Mouse (Mus musculus): ENCODE data around the gene Ctns.

Ctns gene

DNA sequence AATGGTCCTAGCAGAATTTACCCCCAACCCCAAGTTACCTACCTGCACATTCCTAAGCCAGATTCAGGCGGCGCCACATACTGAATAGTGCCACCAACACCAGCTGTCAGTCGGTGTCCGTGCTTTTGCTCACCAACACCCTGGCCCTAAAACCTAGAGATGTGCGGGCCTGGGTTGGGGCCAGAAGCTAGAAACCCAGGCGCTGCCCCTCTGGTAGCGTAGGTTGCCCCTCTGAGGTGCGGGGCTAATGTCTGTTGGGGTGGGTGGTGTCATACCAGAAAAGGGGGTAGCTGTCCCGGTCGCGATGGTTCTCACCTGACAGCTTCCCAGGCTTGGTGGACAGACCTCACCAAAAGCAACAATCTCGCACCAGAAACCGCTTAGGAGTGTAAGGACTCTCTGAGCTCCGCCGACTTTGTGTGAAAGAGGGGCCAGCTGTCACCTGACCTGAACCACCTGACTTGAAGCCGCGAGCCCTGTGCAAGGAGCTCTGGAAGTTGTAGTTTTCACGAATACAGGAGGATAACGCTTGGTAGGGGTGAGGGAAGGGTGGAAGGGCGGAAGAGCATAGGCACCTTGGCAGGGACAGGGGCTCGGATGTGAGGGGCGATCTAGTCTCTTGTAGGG is at the start of gene Ctns:
Gene Ctns (minus strand): TSS at position 440 of the 627 bp plus-strand sequence.
- peak; percentile 82 for DNase-seq (ENCODE audit: low read depth, low spot score)

GRCm38 (mm10) chr11:73242777-73243176 is 43.9 kb upstream of the Ctns start:
- DNase-seq (ENCODE audit: low read depth, low spot score) = no peak

GRCm38 (mm10) chr11:73242199-73242598 is 43.4 kb upstream of the Ctns start:
- no peak for DNase-seq (ENCODE audit: low read depth, low spot score)

- DNase-seq (ENCODE audit: low read depth, low spot score) = no peak
Observed at GRCm38 (mm10) chr11:73236731-73237130, 37.9 kb upstream of the Ctns start.

DNA sequence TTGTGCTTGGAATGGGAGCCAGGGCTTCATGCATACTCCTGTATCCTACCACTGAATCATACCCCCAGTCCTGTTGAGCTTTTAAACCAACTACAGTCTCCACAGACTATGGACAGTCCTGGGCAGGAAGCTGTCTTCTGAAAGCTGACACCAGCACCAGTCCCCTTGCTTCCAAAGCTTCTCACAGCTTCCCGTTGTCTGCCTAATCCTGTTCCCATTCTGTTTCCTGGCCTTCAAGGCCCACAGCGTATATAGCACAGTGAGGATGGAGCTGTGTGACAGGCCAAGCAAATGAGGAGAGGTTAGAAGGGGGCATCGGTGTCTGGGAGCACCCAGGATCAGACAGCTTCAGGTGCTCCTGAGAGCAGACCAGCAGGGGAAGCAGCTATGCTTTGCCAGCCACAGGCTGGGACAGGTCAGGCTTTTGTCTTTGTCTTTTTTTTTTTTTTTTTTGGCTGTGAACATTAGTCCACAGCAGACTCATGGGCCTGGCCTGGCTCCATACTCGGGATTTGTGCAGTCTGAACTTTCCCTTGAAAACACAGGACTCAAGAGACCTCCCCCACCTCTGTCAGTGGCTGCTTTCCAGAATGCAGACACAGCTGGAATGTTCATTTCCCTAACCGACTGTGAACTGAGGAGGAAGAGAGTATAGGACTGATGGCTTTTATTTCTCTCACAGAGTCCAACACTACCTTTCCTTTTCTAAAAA is 37.3 kb upstream of the Ctns start:
- DNase-seq (ENCODE audit: low read depth, low spot score) = no peak

DNA sequence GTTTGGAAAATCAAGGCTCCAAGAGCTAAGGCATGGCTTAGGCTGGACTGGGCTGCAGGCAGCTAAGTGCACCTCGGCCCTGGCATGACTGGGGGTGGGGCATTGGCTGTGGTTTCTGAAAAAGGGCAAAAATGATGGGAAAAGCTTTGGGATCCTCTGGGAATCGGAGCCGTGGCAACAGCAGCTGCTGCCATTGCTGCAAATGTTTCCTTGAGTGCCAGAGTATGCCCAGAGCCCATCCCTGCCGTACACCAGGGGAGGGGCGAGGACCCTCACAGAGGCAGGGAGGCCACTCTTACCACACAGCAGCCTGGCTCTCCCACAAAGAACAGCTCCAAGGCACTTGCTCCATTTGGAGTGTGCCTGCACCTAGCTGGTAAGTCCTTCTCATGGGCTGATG is 35.1 kb upstream of the Ctns start, which contains the start of gene Trpv1:
Gene Trpv1 (plus strand): TSS at position 301 of the 400 bp plus-strand sequence.
- DNase-seq (ENCODE audit: low read depth, low spot score) = no peak

DNA sequence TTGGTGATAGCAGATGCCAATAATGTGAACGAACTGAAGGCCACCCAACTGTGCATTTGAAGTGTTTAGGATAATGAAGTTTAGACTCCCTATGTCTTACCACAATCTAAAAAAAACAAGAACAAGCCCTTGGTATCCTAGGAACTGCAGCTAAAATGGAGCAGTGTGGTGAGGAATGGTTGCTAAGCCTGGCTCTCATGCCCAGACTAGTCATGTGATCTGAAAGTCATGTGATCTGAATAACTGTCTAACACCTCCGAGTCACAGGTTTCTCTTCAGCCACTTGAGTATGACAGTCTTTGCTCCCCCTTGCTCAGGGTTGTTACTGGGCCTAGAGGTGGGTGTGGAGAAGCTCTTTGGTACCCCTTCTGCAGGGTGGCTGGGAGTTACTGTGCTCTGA is 33.7 kb upstream of the Ctns start:
- no peak for DNase-seq (ENCODE audit: low read depth, low spot score)

DNA sequence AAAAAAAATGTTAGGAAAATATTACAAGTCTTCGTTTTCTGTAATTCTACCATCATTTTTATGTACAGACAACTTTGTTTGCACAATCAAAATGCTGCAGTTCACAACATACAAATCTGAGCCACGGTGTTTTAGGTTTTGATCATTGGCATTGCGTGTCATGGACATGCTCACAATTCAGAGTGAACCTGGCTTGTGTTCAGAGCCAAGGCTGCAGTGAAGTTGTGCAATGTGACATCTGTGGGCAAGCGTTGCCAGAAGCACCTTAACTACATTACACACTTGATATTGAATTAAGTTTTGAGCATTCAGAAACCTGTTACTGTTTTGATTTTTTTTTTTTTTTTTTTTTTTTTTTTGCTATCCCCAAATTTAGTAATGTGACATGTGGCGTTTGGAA is 31.2 kb upstream of the Ctns start:
- no peak for DNase-seq (ENCODE audit: low read depth, low spot score)

GRCm38 (mm10) chr11:73228881-73229280 is 30.0 kb upstream of the Ctns start:
- no peak for DNase-seq (ENCODE audit: low read depth, low spot score)

- DNase-seq (ENCODE audit: low read depth, low spot score) = no peak
Observed at GRCm38 (mm10) chr11:73225856-73226255, 27.0 kb upstream of the Ctns start.

- DNase-seq (ENCODE audit: low read depth, low spot score) = no peak
Observed at GRCm38 (mm10) chr11:73223966-73224365, 25.1 kb upstream of the Ctns start.

DNA sequence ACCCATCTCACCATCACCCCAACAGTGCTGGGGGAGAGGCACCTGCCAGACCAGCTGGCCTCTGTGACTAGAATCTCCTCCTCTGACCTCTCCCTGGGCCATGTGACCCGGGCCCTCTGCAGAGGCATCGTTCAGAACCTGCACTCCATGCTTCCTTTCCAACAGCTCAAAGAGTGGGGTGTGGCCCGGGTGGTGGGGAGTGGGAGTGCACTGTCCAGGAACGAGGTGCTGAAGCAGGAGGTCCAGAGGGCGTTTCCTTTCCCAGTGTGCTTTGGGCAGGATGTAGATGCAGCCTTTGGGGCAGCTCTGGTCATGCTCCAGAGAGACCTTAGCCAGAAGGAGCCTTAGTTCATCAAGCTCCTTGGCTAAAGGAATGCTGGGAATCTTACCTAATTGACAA is 24.0 kb upstream of the Ctns start:
- DNase-seq (ENCODE audit: low read depth, low spot score) = no peak

DNA sequence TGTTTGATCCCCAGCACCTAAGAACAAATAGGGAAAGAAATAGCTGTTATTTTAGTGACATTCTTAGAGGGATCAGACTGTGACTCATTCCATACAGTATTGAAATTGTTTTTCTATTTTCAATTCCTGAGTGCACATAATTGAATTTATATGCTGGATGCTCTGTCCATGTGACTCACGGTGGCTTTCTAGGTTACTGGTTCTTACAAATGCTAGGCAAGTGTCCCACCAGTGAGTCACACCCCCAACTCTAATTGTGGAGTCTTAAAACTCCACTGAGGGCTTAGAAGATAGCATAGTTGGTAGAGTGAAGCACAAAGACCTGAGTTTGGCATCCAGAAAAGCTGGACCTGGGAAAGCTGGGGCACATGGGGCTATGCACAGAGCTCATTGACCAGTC is 21.8 kb upstream of the Ctns start:
- DNase-seq (ENCODE audit: low read depth, low spot score) = no peak

DNA sequence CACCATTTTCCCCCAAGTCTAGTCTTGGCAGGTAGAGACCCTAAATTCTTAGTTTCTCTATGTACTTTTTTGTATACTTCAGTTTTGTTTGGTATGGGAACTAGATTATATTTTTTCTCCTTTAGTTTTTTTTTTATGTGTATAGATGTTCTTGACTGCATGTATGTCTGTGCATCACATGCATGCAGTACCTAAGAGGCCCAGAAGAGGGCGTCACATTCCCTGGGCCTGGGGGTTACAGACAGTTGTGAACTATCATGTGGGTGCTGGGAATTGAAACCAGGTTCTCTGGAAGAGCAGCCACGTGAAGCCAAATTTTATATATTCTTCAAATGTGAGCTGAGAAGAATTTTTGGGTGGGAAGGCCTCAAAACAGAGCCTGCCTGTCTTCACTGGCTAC is 20.8 kb upstream of the Ctns start:
- DNase-seq (ENCODE audit: low read depth, low spot score) = no peak

GRCm38 (mm10) chr11:73213956-73214355 is 15.1 kb upstream of the Ctns start:
- DNase-seq (ENCODE audit: low read depth, low spot score) = no peak

GRCm38 (mm10) chr11:73207621-73208020 is 8.8 kb upstream of the Ctns start:
- no peak for DNase-seq (ENCODE audit: low read depth, low spot score)

DNA sequence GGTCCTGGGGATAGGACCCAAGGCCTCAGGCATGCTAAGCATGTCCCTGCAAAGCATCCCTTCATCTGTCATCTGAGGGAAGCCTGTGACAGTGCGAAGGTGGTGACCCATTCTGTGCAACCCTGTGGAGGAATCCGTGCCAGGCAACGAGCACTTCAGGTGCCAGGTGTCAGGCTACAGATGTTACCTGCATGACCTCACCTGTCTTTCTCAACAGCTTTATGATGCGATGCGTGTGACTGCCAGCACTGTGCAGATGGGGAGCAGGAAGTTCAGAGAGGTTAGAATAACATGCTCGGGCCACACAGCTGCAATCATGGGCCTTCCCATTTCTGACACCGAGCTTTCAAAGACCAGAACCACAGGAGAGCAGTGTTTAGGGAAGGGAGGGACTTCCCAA is 6.4 kb upstream of the Ctns start:
- DNase-seq (ENCODE audit: low read depth, low spot score) = no peak

- DNase-seq (ENCODE audit: low read depth, low spot score) = no peak
Observed at GRCm38 (mm10) chr11:73203895-73204294, 5.1 kb upstream of the Ctns start.

GRCm38 (mm10) chr11:73201597-73201996 is 2.8 kb upstream of the Ctns start:
- DNase-seq (ENCODE audit: low read depth, low spot score) = no peak

DNA sequence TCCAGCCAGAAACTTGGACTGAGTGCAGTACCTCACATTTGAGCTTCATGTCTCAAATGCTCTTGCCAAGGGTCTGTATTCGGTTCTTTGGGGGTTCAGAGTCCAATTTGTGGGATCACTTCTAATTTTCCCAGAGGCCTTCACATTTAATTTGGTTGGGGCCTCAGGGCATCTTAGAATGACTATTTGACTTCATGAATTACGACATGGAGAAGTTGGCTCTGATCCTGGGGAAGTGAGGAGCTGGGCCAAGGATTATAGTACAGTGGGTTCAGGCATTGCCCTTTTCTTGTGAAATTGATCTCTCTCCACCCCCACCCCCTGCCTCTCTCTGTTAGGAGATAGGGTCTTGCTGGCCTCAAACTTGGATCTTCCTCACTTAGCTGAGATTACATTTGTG is 2.2 kb upstream of the Ctns start:
- no peak for DNase-seq (ENCODE audit: low read depth, low spot score)

- DNase-seq (ENCODE audit: low read depth, low spot score) = no peak
Observed at GRCm38 (mm10) chr11:73199879-73200278, 1.0 kb upstream of the Ctns start.

DNA sequence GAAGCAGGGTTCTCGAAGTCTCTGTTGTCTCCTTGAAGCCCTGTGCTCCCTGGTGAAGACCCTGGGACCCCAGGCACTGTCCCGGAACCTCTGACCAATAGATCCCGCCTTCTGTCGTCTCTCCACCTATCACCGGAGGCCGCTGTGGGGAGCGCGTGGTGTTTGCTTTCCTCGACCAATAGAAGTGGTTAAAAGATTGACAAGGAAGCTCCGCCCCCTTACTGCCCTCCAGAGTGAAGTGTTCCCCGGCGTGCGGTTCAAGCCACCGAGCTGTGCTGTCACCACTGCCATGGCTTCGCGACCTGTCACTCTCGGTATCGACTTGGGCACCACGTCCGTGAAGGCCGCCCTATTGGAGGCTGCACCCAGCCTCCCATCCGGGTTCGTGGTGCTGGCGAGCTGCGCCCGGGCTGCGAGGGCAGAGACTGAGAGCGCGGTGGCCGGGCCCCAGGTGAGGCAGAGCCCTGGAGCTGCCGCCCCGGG is 429 bp upstream of the Ctns start, which contains the start of gene Shpk:
Gene Shpk (plus strand): TSS at position 231 of the 483 bp plus-strand sequence.
- DNase-seq (ENCODE audit: low read depth, low spot score) = peak; percentile 93

- no peak for DNase-seq (ENCODE audit: low read depth, low spot score)
Observed at GRCm38 (mm10) chr11:73198190-73198589, 652 bp downstream of the Ctns start.

Data from forelimb bud, embryonic 11.5 days (tissue).